Mouse (Mus musculus): ENCODE data around the gene Amz1.

GRCm38 (mm10) chr5:140776968-140777367 is 53.0 kb downstream of the Amz1 start:
- TF ChIP-seq CTCF (IDR thresholded peaks at IDR 0.05) (no peak), EP300 (IDR thresholded peaks at IDR 0.05) (no peak)

Measured in lung, postnatal 0 days (tissue).